8 mouse cellular contexts compared by ENCODE assay signal in the genomic region with DNA sequence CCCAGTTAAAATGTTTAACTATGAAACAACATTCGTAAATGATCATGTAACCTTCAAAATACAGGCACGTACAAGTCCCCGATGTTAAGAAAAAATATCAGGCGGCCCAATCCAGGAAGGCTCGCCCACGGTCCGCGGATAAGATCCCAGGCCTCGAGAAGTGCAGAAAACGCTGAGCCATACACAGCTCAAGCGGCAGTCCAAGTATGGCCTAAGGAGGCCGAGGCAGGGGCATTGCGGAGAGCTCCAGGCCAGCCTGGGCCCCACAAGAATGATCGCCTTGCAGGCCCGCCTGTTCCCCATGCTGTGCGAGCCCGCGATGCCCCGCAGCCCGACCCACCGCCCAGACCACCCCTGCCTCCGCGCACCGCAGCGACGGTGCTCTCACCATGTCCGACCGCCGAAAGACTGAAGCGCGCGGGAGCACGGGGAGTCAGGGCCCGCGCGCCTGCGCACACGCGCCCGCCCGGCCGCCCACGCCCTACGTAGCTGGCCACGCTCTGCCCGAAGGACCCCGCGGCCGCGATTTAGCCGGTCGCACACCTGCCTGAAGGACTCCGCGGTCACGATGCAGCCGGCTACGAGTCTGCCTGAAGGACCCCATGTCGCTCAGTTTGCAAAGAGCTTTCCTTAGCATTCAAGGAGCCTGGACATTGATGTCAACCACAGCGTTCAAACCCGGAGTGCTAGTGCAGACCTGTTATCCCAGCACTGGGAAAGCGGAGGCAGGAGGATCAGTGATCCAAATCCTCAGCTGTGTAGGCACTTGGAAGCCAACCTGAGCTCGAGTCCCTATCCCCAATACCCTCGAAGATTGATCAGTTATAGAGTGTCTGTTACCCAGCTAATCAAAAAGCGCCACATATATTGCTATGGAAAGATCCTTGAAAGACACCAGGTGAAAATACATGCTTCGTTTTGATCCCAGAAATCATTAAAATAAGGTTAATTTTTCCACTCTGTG. TPM values are rescaled to one million over a fixed set of nuclear protein-coding genes. Genes with fewer than 3 reads are reported as not detected.
DNase-seq lines count a peak whose midpoint lies in the region; ATAC-seq lines count a peak whose summit lies in the region.

Rabggtb (minus strand) TSS at position 464 of the 964 bp plus-strand sequence.

- H3K27ac ChIP-seq in forebrain, embryonic 11.5 days (ENCODE audit: low read depth, low read length): peak within 1 kb of the TSS; percentile 76
- peak within 1 kb of the TSS; percentile 95 for H3K27ac ChIP-seq in heart, embryonic 16.5 days (ENCODE audit: low read length)
- peak within 1 kb of the TSS; percentile 93 for H3K27ac ChIP-seq in liver, embryonic 15.5 days (replicated peaks)
- H3K27ac ChIP-seq in neural tube, embryonic 12.5 days: peak within 1 kb of the TSS; percentile 77; the same call in 1 of the 2 replicates

- H3K4me3 ChIP-seq in forebrain, embryonic 11.5 days (ENCODE audit: low read depth, low read length): peak within 1 kb of the TSS; percentile 85
- H3K4me3 ChIP-seq in heart, embryonic 16.5 days (ENCODE audit: low read length): peak within 1 kb of the TSS; percentile 82
- peak within 1 kb of the TSS; percentile 92 for H3K4me3 ChIP-seq in liver, embryonic 15.5 days (replicated peaks)
- peak within 1 kb of the TSS; percentile 89 for H3K4me3 ChIP-seq in neural tube, embryonic 12.5 days

- peak; percentile 82 for DNase-seq in c-Kit-positive CD71-negative TER-119-negative erythroid progenitor cells, embryonic 14.5 days (ENCODE audit: low read depth)
- DNase-seq in forebrain, embryonic 11.5 days (ENCODE audit: low spot score): peak; percentile 97
- peak; percentile 95 to 96 for DNase-seq in kidney, postnatal 36 days
- peak; percentile 93 for DNase-seq in telencephalon, adult 2 months (ENCODE audit: low read depth, low spot score)

- H3K9me3 ChIP-seq in forebrain, embryonic 11.5 days (ENCODE audit: control insufficient read depth, low read length): no peaks in the 10 kb centered on the region
- no peaks in the 10 kb centered on the region for H3K9me3 ChIP-seq in heart, embryonic 16.5 days (replicated peaks; ENCODE audit: control insufficient read depth, low read length)
- no peaks in the 10 kb centered on the region for H3K9me3 ChIP-seq in liver, embryonic 15.5 days (replicated peaks)
- H3K9me3 ChIP-seq in neural tube, embryonic 12.5 days: no peaks in the 10 kb centered on the region

- peak within 1 kb of the TSS; percentile 94 for H3K4me2 ChIP-seq in forebrain, embryonic 11.5 days (ENCODE audit: low read depth, low read length, severe bottlenecking)
- H3K4me2 ChIP-seq in heart, embryonic 16.5 days (ENCODE audit: low read depth, low read length): peak within 1 kb of the TSS; percentile 93
- peak within 1 kb of the TSS; percentile 84 for H3K4me2 ChIP-seq in liver, embryonic 15.5 days
- peak within 1 kb of the TSS; percentile 73 for H3K4me2 ChIP-seq in neural tube, embryonic 12.5 days (replicated peaks)

- H3K4me1 ChIP-seq in forebrain, embryonic 11.5 days (replicated peaks; ENCODE audit: control insufficient read depth, insufficient read depth, low read length): peaks cover 3% of the 10 kb centered on the region; the same call in 1 of the 2 replicates
- peaks cover 41% of the 10 kb centered on the region for H3K4me1 ChIP-seq in heart, embryonic 16.5 days (ENCODE audit: control insufficient read depth, insufficient read depth, low read length)
- peaks cover 47% of the 10 kb centered on the region for H3K4me1 ChIP-seq in liver, embryonic 15.5 days (replicated peaks)
- H3K4me1 ChIP-seq in neural tube, embryonic 12.5 days: peaks cover 28% of the 10 kb centered on the region

- H3K27me3 ChIP-seq in forebrain, embryonic 11.5 days (ENCODE audit: control insufficient read depth, insufficient read depth, low read length): no peaks in the 10 kb centered on the region
- H3K27me3 ChIP-seq in heart, embryonic 16.5 days (ENCODE audit: control insufficient read depth, insufficient read depth, low read length): no peaks in the 10 kb centered on the region
- H3K27me3 ChIP-seq in liver, embryonic 15.5 days: no peaks in the 10 kb centered on the region
- no peaks in the 10 kb centered on the region for H3K27me3 ChIP-seq in neural tube, embryonic 12.5 days (replicated peaks)

- peak within 1 kb of the TSS; percentile 98 for H3K9ac ChIP-seq in forebrain, embryonic 11.5 days (ENCODE audit: low read length)
- peak within 1 kb of the TSS; percentile 94 for H3K9ac ChIP-seq in heart, embryonic 16.5 days (ENCODE audit: low read length)
- H3K9ac ChIP-seq in liver, embryonic 15.5 days: peak within 1 kb of the TSS; percentile 94
- peak within 1 kb of the TSS; percentile 94 for H3K9ac ChIP-seq in neural tube, embryonic 12.5 days

- peaks cover 20% of the 10 kb centered on the region for H3K36me3 ChIP-seq in forebrain, embryonic 11.5 days (ENCODE audit: control insufficient read depth, insufficient read depth, low read length)
- H3K36me3 ChIP-seq in heart, embryonic 16.5 days (ENCODE audit: control insufficient read depth, insufficient read depth): peaks cover 36% of the 10 kb centered on the region
- H3K36me3 ChIP-seq in liver, embryonic 15.5 days (replicated peaks): peaks cover 38% of the 10 kb centered on the region
- peaks cover 31% of the 10 kb centered on the region for H3K36me3 ChIP-seq in neural tube, embryonic 12.5 days

- peak; percentile 88 for ATAC-seq in CD4-positive, CD25-positive, alpha-beta regulatory T cell, adult 4 months
- ATAC-seq in forebrain, embryonic 11.5 days (replicated peaks; ENCODE audit: low FRiP score): peak; percentile 97
- peak; percentile 95 for ATAC-seq in heart, embryonic 16.5 days (replicated peaks; ENCODE audit: extremely low read depth, insufficient read depth, low FRiP score)
- ATAC-seq in liver, embryonic 15.5 days (ENCODE audit: insufficient read depth): peak; percentile 94
- ATAC-seq in neural tube, embryonic 12.5 days (ENCODE audit: low FRiP score, low read depth): peak; percentile 96

- WGBS in forebrain, embryonic 11.5 days: 1% methylated on average over 65 of the region's 65 CpGs
- under 1% methylated on average over 65 of the region's 65 CpGs for WGBS in heart, embryonic 16.5 days
- WGBS in liver, embryonic 15.5 days (ENCODE audit: insufficient replicate concordance): under 1% methylated on average over 65 of the region's 65 CpGs
- WGBS in neural tube, embryonic 12.5 days: under 1% methylated on average over 65 of the region's 65 CpGs

RNA-seq across cellular contexts. Expression of gene Rabggtb, which starts in this region (rescaled TPM):
- polyA plus RNA-seq in CD4-positive, CD25-positive, alpha-beta regulatory T cell, adult 4 months (2017; shearing (Covaris generic)): 10 to 100 TPM; 40.3 to 48.1 TPM
- polyA plus RNA-seq in forebrain, embryonic 11.5 days (2014; fragmentation: Nextera tagmentation; extraction: Ambion mirVana): 48.1 and 51.2 TPM in 2 replicates
- polyA plus RNA-seq in heart, embryonic 16.5 days (2015; fragmentation: Nextera tagmentation; extraction: Ambion mirVana): 56.9 and 64.3 TPM in 2 replicates
- polyA plus RNA-seq in liver, embryonic 15.5 days (2015; fragmentation: Nextera tagmentation; extraction: Ambion mirVana): 36.6 and 38.2 TPM in 2 replicates
- 36.8 and 38.4 TPM in 2 replicates for polyA plus RNA-seq in neural tube, embryonic 12.5 days (2016; fragmentation: Nextera tagmentation; extraction: Ambion mirVana)

Comparison
In these comparisons a context has a peak if more than half of its experiments do, and no peak if none do; other contexts are left out.
1. Peak in every context shown above with its lines: DNase-seq, ATAC-seq, H3K4me3 ChIP-seq and H3K27ac ChIP-seq.